ENCODE assay signal across 29 mouse cellular contexts in genomic region chr6:30876661-30877060, GRCm38 (mm10). TPM values are rescaled to one million over a fixed set of nuclear protein-coding genes. Genes with fewer than 3 reads are reported as not detected.
DNase-seq lines count a peak whose midpoint lies in the region; ATAC-seq and TF ChIP-seq lines count a peak whose summit lies in the region.
"Had no signal": no experiment of that assay in that cellular context is flagged by ENCODE, and none has a peak within 500 bp of the region (broad histone marks: within the 10 kb centered on the region; RNA-seq: fewer than 3 reads in every experiment).

No protein-coding gene starts in this region.

- H3K4me3 ChIP-seq in lung, postnatal 0 days (ENCODE audit: low read depth, low read length): no peak overlapping the region
- H3K4me3 ChIP-seq in lung, adult 2 months (replicated peaks; ENCODE audit: extremely low read depth, low read depth, low read length): no peak overlapping the region
- H3K4me3 ChIP-seq in MEL (ENCODE audit: control insufficient read depth in 1 of 2, insufficient read depth in 1 of 2, low read depth in 2 of 2, low read length in 2 of 2): no peak overlapping the region
- H3K4me3 ChIP-seq: embryonic facial prominence, embryonic 12.5 days; forebrain, embryonic 10.5 days; gastrocnemius, adult 2 months; heart, embryonic 12.5 days; hindbrain, embryonic 10.5 days had no signal

- H3K9me3 ChIP-seq in lung, postnatal 0 days (ENCODE audit: low read length): no peaks in the 10 kb centered on the region
- H3K9me3 ChIP-seq in MEL (replicated peaks; ENCODE audit: insufficient read depth, low read length): no peaks in the 10 kb centered on the region
- H3K9me3 ChIP-seq: embryonic facial prominence, embryonic 12.5 days; G1E; heart, embryonic 12.5 days had no signal

- H3K4me2 ChIP-seq in lung, postnatal 0 days (replicated peaks; ENCODE audit: low read depth, low read length): no peak overlapping the region
- H3K4me2 ChIP-seq: embryonic facial prominence, embryonic 12.5 days; heart, embryonic 12.5 days; hindbrain, embryonic 14.5 days had no signal

- no peaks in the 10 kb centered on the region for H3K79me2 ChIP-seq in MEL (ENCODE audit: control insufficient read depth, insufficient read depth, low read length, poor library complexity)

- peak; percentile 33 for DNase-seq in lung, postnatal 0 days (ENCODE audit: low spot score)
- no peak for DNase-seq in lung, adult 2 months
- DNase-seq in 3134 (ENCODE audit: extremely low read depth, insufficient read length, low spot score) (peak; percentile 6), MEL (ENCODE audit: low read depth, low spot score) (peak; percentile 45)
- peak; percentile 24 for DNase-seq in fibroblast of lung, adult 2 months (ENCODE audit: low read depth)
- no peak for DNase-seq in urinary bladder, postnatal 14 days (ENCODE audit: low spot score)
- DNase-seq in left cerebral cortex, adult 8-10 months (ENCODE audit: low spot score in 2 of 2): no peak
- DNase-seq: adrenal gland, adult 2 months; adrenal gland, postnatal 25 days; B cell, adult 2 months; cerebellum, adult 2 months; cerebellum, postnatal 10 days; embryo, embryonic 11 days; gastrocnemius, adult 2 months; gastrocnemius, postnatal 25 days had no signal

- H3K9ac ChIP-seq in lung, postnatal 0 days (replicated peaks; ENCODE audit: low read depth): no peak overlapping the region
- no peak overlapping the region for H3K9ac ChIP-seq in MEL (ENCODE audit: control insufficient read depth, low read depth, low read length, poor library complexity, severe bottlenecking)
- H3K9ac ChIP-seq: embryonic facial prominence, embryonic 12.5 days; heart, embryonic 12.5 days; hindbrain, embryonic 14.5 days had no signal

- TF ChIP-seq EP300 in lung, postnatal 0 days (IDR thresholded peaks at IDR 0.05): no peak
- TF ChIP-seq EP300 in MEL (IDR thresholded peaks at IDR 0.05; ENCODE audit: low read depth in 1 of 2, low read length in 2 of 2): no peak

- no peaks in the 10 kb centered on the region for H3K4me1 ChIP-seq in lung, postnatal 0 days (ENCODE audit: insufficient read depth, low read depth, low read length)
- H3K4me1 ChIP-seq in lung, adult 2 months (ENCODE audit: control insufficient read depth, insufficient read depth, low read length): no peaks in the 10 kb centered on the region
- no peaks in the 10 kb centered on the region for H3K4me1 ChIP-seq in MEL (ENCODE audit: control insufficient read depth in 1 of 2, insufficient read depth in 2 of 2, low read length in 2 of 2)
- H3K4me1 ChIP-seq: embryonic facial prominence, embryonic 12.5 days; hindbrain, embryonic 10.5 days had no signal

- TF ChIP-seq CTCF in lung, postnatal 0 days (IDR thresholded peaks at IDR 0.05): no peak
- no peak for TF ChIP-seq CTCF in lung, adult 2 months (IDR thresholded peaks at IDR 0.05; ENCODE audit: insufficient read depth, low read length)
- TF ChIP-seq CTCF in MEL (IDR thresholded peaks at IDR 0.05 in 2 of 3, conservative IDR thresholded peaks at IDR 0.05 in 1 of 3; ENCODE audit: control insufficient read depth in 1 of 3, insufficient read depth in 1 of 3, low read depth in 2 of 3, low read length in 3 of 3, poor library complexity in 1 of 3, severe bottlenecking in 1 of 3): no peak

- ATAC-seq in lung, postnatal 0 days: no peak
- ATAC-seq: activated CD4-positive, CD25-positive, alpha-beta regulatory T cell, adult 4 months; CD4-positive, CD25-positive, alpha-beta regulatory T cell, adult 4 months; forebrain, embryonic 14.5 days; Patski had no signal

- no peak overlapping the region for H3K27ac ChIP-seq in lung, postnatal 0 days (ENCODE audit: low read length)
- H3K27ac ChIP-seq in MEL (ENCODE audit: control insufficient read depth, low read depth, low read length): no peak overlapping the region
- H3K27ac ChIP-seq: embryonic facial prominence, embryonic 12.5 days; forebrain, embryonic 10.5 days; gastrocnemius, adult 2 months; hindbrain, embryonic 10.5 days; hindbrain, embryonic 14.5 days had no signal

- H3K36me3 ChIP-seq in lung, postnatal 0 days (ENCODE audit: insufficient read depth, low read length): no peaks in the 10 kb centered on the region; the same call in 1 of the 2 replicates
- H3K36me3 ChIP-seq in MEL (ENCODE audit: control insufficient read depth in 1 of 2, insufficient read depth in 2 of 2, low read length in 2 of 2): peaks cover 0 to 2% of the 10 kb centered on the region in 2 experiments; a peak in 2 of 4 replicates

- no peak for TF ChIP-seq RAD21 in MEL (IDR thresholded peaks at IDR 0.05; ENCODE audit: low read depth, low read length)

- no peaks in the 10 kb centered on the region for H3K27me3 ChIP-seq in lung, postnatal 0 days (replicated peaks; ENCODE audit: insufficient read depth, low read length)
- H3K27me3 ChIP-seq in MEL (ENCODE audit: control insufficient read depth in 1 of 2, insufficient read depth in 2 of 2, low read length in 2 of 2): no peaks in the 10 kb centered on the region
- H3K27me3 ChIP-seq: embryonic facial prominence, embryonic 12.5 days; heart, embryonic 12.5 days; Patski had no signal

- TF ChIP-seq POLR2A in lung, adult 2 months (IDR thresholded peaks at IDR 0.05; ENCODE audit: borderline replicate concordance, extremely low read depth, low read depth, low read length): no peak
- TF ChIP-seq POLR2A in MEL (IDR thresholded peaks at IDR 0.05; ENCODE audit: control insufficient read depth in 1 of 2, insufficient read depth in 1 of 2, low read depth in 1 of 2, low read length in 2 of 2, poor library complexity in 1 of 2): no peak

TF ChIP-seq in MEL, 35 proteins besides CTCF, POLR2A, EP300 and RAD21:
- TF ChIP-seq RCOR1 (IDR thresholded peaks at IDR 0.05; ENCODE audit: low read depth, low read length): 0 out of 2 replicates have a peak, but pooled peaks have one; percentile 17
- TF ChIP-seq MEF2A (IDR thresholded peaks at IDR 0.05; ENCODE audit: extremely low read depth, insufficient replicate concordance, low read depth, low read length, poor library complexity, severe bottlenecking): no peak
- TF ChIP-seq MXI1 (IDR thresholded peaks at IDR 0.05; ENCODE audit: low read depth, low read length): no peak

RNA-seq across cellular contexts. Expression of gene Copg2, which starts 19.9 kb away (rescaled TPM):
- polyA plus RNA-seq in lung, postnatal 0 days (2015; fragmentation: Nextera tagmentation; extraction: Ambion mirVana): 15.9 and 19.8 TPM in 2 replicates
- 6.8 and 11.1 TPM in 2 replicates for polyA plus RNA-seq in lung, adult 2 months (2012; rRNA removed)
- 14.8 and 16.0 TPM in 2 replicates for total RNA-seq in MEL (2012; rRNA removed)
- 10 to 100 TPM in 1 of 2 experiments, not detected in 1; 20.3 TPM for polyA plus RNA-seq in MEL (2012; ENCODE audit: insufficient read depth in 1 of 2, insufficient read length in 2 of 2, low read depth in 1 of 2, low replicate concordance in 2 of 2, missing spikeins in 1 of 2)
- total RNA-seq in left cerebral cortex, adult 8-10 months (2022): 10 to 100 TPM; 79.4 to 90.6 (median 88.0) TPM

RNA-seq across cellular contexts. Expression of gene Tsga13, which starts 38.7 kb away (rescaled TPM):
- polyA plus RNA-seq in lung, postnatal 0 days (2015; fragmentation: Nextera tagmentation; extraction: Ambion mirVana): 0.15 and 0.20 TPM in 2 replicates
- not detected in 2 replicates for polyA plus RNA-seq in lung, adult 2 months (2012; rRNA removed)
- not detected in 2 replicates for total RNA-seq in MEL (2012; rRNA removed)
- not detected for polyA plus RNA-seq in MEL (2012; ENCODE audit: insufficient read depth in 1 of 2, insufficient read length in 2 of 2, low read depth in 1 of 2, low replicate concordance in 2 of 2, missing spikeins in 1 of 2)
- total RNA-seq in left cerebral cortex, adult 8-10 months (2022): not detected
- total RNA-seq: adrenal gland, adult 2 months; adrenal gland, postnatal 25 days; common myeloid progenitor, adult 5-6 weeks; G1E; gastrocnemius, adult 2 months; gastrocnemius, postnatal 25 days; granulocyte monocyte progenitor cell, adult 5-6 weeks; heart, adult 8-10 months; heart, postnatal 25 days had no signal
- polyA plus RNA-seq: activated CD4-positive, CD25-positive, alpha-beta regulatory T cell, adult 4 months; adrenal gland, adult 2 months; CD4-positive, CD25-positive, alpha-beta regulatory T cell, adult 4 months; cerebellum, adult 2 months; embryonic facial prominence, embryonic 12.5 days; forebrain, embryonic 14.5 days; G1E; hindbrain, embryonic 10.5 days; Patski had no signal

Comparison
In these comparisons a context has a peak if more than half of its experiments do, and no peak if none do; other contexts are left out.
1. DNase-seq: peak in lung, postnatal 0 days (single experiment), 3134 (single experiment), MEL (single experiment) and fibroblast of lung, adult 2 months (single experiment); none in lung, adult 2 months (single experiment), urinary bladder, postnatal 14 days (single experiment) and left cerebral cortex, adult 8-10 months (0 of 2).